Mouse (Mus musculus): Measurements from ENCODE around the gene Psmb3.

DNA sequence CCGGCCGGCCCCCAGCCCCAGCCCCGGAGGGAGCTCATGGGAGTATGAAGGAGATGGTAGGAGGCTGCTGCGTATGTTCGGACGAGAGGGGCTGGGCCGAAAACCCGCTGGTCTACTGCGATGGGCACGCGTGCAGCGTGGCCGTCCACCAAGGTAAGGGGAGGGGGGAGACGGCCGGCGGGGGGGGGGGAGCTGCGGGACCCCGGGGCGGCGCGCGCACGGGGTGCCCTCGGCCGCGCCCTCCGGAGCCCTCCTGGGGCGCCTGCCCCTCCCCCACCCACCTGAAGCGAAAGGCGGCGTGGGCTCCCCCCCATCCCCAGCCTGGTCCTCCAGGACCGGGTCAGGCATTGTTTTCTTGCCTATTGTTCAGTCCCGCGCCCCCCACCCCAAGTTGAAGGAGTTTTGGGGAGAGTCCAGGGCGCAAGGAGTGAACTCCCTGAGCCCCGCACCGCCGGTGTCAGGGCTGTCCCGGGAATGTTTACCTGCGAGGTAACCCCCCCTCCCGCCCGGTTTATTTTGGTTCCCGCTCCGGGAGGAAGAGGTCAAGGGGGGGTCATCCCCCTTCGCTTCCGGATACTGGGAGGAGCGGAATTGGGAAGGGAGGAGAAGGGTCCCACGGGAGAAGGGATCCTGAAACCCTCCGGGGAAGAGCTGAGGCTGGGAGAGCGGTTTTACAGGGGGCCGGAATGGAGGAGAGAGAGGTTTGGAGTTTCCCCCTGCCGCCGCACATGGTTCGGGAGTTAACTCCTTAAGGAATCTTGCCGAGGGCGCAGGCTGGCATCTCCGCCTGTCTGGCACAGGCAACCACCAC, 39.5 kb upstream of the Psmb3 start:
- TF ChIP-seq GATA1 (IDR thresholded peaks at IDR 0.05; ENCODE audit: borderline replicate concordance, low read length): no peak
- no peak for TF ChIP-seq FLI1 (IDR thresholded peaks at IDR 0.05; ENCODE audit: low read length)

All from megakaryocyte, embryonic 14.5 days (primary cell).